Mouse (Mus musculus): Measurements from ENCODE around the gene Xpr1.

Gene Xpr1

GRCm38 (mm10) chr1:155232385-155232784 is 184.8 kb downstream of the Xpr1 start:
- no peak for DNase-seq (ENCODE audit: low spot score in 2 of 2)

- no peak for DNase-seq (ENCODE audit: low spot score in 2 of 2)
Observed at GRCm38 (mm10) chr1:155229464-155230411, 187.5 kb downstream of the Xpr1 start.
